Mouse (Mus musculus): Measurements from ENCODE around the gene Apex1.

GRCm38 (mm10) chr14:50891621-50892020 is 33.1 kb upstream of the Apex1 start:
- TF ChIP-seq POLR2A (IDR thresholded peaks at IDR 0.05; ENCODE audit: low read depth, low read length) (no peak), CTCF (IDR thresholded peaks at IDR 0.05; ENCODE audit: extremely low read depth, insufficient read length, insufficient replicate concordance, low read depth, low read length) (no peak)
